Mouse (Mus musculus): ENCODE results near the gene Gm10053.
A peak's percentile ranks its signal among the peaks of the same experiment; 100 is the strongest.
"Not testable (repeated sequence)": the region's sequence is repeated elsewhere in the genome, so short reads cannot be mapped to it uniquely, and the experiment has no call there.

Gm10053 gene

DNA sequence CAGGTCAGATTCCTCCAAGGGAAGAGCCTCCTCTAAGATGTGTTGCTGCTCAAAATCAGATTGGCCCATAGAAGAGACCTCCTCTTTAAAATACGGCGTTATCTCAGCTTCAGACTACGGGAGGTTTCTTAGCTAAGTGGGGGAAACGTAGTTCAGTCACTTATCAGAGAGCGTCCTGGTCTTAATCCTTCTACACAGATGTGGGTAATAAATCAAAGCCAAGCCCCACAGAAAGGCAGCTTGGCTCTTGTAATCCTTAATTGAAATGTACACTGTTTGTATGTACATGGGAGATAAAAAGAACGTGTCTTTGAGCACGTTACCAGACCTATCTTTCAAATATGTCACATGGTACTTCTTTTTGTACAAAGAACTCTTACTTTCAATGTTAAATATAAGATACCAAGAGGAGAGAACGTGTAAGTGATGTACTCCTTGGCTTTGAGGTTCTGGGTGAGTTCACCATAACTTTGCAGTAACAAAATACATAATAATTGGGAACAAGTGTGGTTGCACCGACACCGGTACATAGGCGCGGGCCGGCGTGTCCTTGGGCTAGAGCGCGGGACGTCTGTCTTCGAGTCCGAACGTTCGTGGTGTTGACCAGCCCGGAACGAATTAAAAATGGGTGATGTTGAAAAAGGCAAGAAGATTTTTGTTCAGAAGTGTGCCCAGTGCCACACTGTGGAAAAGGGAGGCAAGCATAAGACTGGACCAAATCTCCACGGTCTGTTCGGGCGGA lies at the start of gene Gm10053:
TSS of gene Gm10053 (plus strand) at position 558 of the 742 bp plus-strand sequence.
- DNase-seq (ENCODE audit: low spot score) = not testable (repeated sequence)

DNA sequence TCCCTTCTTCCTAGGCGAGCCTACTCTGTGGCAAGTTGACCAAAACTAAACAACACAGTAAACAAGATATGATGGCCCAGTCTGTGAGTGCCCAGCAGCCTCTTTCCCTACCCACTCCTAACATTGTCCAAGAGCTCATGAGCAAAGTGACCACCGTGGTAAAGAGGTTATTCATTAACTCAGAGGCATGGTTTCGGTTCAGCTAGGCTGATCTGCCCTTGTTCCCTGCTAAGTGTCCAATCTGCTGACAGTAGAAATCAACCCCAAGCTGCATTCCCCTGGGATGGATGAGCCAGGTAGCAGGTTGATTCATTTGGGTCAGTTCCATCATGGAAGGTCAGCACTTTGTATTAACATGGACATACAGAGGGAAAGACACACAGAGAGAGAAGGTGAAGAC lies 33.4 kb upstream of the Gm10053 start:
- no peak for DNase-seq (ENCODE audit: low spot score)

DNA sequence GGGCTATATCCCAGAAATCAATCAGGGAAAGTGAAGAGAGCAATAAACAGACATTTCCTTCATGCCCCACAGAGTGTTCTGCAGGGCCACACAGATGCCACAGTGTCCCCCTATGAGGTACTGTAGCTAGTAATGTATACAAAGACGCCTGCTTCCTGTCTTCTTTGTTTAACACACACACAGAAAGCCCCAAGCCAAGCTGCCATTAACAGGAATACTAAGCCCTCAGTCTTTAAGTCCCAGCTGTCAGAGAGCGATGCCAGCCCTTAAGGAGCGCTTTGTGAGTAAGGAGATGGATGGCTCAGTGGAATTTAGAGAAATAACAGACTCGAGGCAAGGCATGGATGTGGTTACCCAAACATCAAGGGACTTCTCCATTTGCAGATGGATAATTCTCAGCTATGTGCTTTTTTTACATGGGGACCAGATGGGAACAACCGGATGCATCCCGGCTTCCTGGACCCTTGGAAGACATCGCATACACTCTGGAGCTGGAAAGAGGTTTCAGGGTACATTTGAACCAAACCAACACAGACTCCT lies 30.4 kb upstream of the Gm10053 start:
- DNase-seq (ENCODE audit: low spot score) = no peak

DNA sequence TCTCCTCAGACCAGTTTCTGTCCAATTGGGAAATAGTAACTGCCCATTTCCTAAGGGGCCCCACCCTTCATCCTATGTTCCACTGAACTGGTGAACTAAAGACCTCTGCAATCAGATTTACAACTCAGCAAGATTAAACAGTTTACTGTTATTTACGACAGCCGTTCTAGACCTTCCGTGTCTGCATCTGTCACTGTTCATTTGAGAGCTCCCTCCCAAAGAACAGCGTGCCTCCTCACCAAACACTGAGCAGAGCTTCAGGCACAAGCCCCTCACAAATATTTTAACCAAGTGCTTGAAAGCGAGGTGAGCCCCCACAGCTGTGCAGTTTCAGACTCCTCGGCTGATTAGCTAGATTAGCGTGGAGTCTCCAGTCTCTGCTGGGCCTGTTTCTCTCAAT lies 27.1 kb upstream of the Gm10053 start:
- DNase-seq (ENCODE audit: low spot score) = no peak

DNA sequence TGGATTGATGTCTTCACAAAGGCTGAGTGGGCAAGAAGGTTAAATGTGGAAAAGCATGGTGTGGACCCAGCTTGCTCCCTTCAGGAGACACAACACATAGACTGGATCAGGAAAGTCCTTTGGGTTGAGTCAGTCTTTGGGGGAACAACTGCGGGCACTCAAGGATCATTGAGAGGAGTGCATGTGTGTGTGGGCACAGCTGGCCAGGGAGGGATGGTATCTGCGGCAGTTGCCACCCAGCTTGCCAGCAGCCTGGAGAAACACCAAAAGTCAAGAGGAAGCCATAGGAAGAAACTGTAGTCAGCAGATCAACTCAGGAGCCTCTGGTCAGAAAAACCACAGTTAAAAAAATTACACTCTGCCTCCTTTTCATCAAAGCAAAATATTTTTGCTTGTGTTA lies 26.6 kb upstream of the Gm10053 start:
- no peak for DNase-seq (ENCODE audit: low spot score)

DNA sequence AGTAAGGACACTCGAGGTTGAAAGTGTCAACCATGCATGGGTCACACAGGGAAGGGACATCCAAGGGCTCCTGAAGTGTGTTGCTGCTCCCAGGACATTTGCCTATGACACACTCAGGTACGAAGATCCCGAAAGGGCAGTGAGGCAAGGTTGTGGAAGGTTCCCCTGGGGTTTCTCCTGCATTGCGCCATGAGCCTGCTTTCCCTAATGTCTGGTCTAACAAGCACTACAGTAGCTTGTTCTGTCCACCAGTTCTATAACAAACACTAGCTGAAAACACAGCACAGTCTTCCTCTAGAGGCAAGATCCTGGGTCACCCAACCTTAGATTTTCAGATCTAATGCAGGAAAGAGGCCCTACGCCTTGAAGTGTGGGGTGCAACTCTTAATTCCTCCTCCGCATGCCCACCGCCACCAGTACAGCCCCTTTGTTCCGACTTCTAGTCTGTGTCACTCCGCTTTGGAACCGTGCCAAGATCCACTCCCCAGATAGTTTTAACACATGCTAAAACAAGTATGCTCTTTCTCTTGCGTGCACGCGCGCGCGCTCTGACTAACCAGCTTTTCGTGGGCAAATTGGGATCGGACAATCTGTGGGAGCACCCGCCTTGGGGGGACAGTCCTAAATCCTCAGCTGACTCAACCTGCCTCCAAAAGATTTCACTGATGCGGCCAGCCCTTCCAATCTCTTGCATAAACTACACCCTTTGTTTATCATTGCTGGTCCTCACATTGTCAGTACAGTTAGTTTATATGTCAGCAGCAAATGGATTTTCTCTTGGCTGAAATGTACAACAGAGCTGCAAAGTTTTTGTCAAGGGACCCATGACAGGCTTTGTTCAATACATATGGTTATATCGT lies 23.8 kb upstream of the Gm10053 start:
- DNase-seq (ENCODE audit: low spot score) = no peak

DNA sequence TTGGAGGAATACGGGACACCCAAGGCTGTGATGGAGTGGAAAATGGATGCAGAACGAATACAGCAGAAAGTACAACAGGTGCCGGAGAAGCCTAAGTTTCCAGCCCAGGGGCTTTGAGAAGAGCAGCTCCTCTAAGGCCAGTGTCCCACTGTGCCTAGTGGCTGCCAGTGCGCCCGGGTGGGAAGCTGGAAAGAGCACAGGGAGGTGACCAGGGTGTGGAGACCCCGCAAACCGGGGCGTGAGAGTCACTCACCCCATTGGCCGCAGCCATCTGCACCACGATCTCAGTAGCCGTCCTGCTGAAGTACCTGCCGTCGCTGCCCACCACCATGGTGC lies 14.2 kb upstream of the Gm10053 start:
- no peak for DNase-seq (ENCODE audit: low spot score)

DNA sequence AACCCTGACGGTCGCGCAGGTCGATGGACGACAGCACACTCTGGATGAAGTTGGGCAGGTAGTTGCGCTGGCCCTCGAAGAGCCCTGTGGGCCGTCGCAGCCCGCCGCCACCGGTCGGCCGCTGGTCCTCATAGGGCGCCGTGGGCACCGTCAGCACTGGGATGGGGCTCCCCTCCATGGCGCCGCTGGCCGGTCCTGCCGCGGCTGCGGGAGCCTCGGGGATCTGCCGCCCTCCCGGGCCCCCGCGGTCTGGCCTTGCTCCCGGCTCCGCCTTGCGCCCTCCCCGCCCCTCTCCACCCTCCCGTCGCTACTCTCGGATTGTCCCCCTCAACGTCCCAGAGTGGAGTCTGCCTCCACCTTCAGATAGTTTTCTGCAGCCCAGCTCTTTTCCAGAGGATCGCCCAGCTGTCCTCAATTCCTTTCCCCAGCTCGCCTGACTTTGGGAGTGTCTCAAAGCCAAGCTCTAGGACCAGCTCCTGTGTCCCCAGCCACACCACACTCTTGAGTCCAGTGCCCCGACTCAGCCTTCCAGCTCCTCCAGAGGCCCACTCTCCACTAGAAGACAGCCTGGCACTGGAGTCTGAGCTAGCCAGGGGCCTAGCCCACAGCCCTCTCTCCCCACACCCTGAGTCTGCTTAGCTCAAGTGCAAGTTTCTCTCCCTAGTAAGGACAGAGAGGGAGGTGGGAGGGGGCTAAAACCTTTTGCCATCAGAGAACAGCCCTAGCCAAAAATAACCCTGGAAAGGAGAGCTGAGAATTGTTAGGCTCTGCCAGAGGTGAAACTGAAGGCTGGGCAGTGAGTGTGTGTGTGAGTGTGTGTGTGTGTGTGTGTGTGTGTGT lies 13.7 kb upstream of the Gm10053 start, which contains the start of gene Pgm5:
TSS of gene Pgm5 (minus strand) at position 244 of the 840 bp plus-strand sequence.
- no peak for DNase-seq (ENCODE audit: low spot score)

DNA sequence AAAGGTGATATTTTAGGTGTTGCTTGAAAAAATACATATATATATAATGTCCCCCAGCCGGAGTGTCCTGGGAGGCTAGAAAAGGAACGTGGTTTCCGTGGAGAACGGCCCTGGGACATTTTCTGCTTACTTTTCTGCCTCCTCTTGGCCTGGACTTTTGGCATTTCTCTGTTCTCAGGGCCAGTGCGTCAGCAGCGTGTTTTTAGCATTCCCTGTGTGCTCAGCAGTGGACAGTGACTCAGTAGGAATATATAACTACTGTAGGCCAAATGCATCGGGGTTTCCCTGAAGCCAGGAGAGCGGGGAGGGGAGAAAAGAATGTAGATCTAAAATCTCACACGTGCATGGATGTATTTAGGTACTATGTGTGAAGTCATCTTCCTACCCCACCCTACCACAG lies 10.1 kb upstream of the Gm10053 start:
- DNase-seq (ENCODE audit: low spot score) = no peak

DNA sequence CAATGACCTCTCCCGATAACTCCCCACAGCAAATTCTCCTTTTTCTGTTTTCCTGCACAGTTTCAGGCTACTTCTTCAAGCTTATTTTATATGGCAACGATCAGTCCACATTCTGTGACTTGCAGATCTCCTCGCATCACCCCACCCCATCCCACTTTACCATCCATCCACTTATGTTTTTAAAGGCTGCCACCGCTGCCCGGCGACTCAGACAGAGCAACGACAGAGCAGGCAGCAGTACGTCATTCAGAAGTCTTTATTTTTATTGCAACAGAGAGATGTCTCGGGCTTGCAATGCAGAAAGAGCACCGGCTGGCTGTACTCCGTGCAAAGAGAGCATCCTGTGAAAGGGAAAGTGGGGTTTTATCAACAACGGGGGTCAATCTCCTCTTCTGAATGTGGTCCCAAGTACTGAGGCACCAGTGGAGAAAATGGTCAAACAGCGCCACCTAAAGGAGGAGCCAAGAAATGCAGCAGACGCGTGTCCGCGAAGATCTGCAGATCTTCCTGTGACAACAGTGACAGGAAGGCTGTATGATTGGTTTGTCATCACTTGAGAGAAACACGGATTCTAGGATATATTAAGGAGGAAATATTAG lies 4.3 kb upstream of the Gm10053 start:
- DNase-seq (ENCODE audit: low spot score) = peak; percentile 47

DNA sequence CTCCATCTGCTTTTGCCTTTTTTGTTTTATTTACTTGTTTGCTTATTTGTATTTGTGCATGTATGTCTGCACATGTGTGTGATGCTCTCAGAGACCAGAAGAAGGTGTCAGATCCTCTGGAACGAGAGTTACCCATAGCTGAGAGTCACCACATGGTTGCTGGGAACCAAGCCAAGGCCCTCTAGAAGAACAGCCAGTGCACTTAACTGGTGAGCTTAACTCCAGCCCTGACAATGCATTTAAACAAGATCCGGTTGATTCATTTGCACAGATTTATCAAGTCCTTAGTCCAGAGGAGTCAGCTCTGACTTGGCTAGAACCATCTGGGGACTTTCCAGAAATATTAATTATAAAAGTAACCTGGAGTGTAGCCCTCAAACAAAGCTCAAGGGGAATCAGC lies 1.6 kb upstream of the Gm10053 start:
- DNase-seq (ENCODE audit: low spot score) = no peak

DNA sequence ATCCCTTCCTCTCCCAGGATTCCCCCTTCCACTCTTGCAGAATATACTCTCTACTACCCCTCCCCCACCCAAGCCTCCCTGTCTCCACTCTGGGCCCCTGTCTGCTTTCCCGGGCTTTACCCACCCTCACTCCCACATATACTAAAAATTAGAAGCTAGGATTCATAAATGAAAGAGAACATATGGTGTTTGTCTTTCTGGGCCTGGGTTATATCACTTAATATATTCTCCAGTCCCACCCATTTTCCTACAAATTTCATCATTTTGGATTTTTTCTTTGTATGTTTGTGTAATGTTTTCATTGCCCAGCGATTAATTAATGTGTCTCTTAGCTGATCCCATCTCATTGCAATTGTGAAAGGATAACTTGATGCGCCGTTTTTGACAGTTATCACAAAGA lies 5.8 kb downstream of the Gm10053 start:
- DNase-seq (ENCODE audit: low spot score) = no peak

DNA sequence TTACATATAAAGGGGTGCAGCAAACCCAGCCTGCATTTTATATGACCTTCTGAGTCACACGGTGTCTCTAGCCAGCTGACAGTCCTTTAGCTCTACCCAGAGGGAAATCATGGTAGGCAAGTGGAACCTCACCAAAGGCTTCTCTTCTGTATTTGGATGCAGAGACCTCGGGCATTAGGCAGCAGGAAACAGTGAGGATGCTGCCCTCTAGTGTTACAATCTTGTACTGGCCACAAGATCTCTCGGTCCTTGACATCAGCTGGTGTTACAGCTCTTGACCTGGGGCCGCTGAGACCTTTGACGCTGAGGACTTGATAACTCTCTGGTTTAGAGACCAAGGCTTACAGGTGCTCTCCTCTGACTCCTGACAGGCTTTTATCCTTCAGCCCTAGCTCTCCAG lies 10.0 kb downstream of the Gm10053 start:
- peak; percentile 37 for DNase-seq (ENCODE audit: low spot score)

DNA sequence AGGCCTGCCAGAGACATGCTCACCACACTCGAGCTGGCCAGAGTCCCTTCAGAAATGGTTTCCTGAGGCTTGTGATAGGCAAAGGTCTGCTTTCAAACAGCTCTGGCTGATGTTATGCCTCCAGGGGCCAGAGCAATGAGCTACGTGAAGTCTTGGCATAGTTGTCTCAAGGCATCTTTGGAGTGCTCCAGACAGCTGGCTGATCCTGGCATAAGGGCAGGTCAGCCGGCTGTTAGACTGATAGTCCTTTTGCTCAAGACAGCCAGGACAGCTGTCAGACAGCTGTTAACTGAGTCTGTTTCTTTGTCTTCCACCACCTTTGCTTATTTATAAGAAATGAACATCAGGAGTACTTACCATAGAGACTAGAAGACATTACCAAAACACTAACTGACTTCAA lies 11.4 kb downstream of the Gm10053 start:
- DNase-seq (ENCODE audit: low spot score) = no peak

DNA sequence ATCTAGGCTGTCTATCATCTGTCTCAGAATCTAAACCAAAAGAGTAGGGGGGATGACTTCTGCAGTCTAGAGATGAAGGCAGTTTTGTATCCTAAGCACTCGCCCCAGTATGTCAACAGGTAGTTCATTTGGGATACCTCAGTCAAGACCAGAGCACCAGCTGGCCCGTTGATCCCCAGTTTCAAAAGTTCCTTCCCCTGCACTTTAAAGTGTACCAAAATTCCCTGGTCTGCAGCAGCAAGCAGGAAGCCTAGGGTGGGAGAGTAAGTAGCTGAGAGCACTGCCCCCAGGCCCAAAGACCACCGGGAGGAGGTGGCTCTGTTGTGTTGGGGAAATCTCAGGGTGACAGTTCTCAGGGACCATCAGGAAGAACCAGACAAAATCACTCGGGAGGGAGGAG lies 21.1 kb downstream of the Gm10053 start:
- DNase-seq (ENCODE audit: low spot score) = no peak

DNA sequence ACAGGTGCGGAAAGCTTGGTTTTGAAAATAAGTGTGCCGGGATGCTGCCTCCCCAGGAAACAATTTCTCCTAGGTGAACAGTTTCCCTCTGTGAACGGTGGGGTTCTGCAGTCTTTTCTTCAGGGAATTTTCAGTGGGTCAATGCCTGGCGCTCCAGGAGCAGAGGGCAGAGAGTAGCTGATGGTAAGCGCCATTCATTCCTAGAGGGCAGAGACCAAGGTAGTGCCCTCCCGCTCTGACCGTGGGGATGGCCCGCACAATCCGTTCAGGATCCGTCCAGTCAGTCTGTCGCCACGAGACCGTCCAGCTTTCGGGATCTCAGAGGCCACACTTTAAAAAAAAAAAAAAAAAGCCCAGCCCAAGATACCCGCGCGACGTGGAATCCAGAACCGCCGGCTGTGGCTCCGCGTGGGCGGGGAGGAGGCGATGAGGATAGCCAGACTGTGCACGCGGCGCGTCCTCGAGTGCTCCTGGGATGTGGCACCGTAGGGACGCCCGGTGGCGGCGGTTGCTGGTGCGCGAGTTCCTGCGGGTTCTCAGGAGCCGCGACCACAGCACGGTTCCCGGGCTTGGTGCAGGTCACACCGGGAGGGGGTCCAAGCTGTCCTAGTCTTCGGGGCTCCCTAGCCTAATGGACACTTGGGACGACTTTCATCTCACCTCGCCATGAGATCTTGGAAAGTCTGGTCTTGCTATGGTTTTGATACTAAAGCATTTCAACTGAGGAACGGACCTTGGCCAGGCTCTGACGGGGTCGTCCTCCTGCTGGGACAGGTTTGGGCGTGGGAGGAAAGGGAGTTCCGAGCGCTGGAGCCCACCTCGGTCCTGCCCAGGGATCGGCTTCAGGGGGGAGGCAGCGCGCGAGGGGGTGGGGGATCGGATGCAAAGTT lies 21.8 kb downstream of the Gm10053 start:
- DNase-seq (ENCODE audit: low spot score) = no peak

DNA sequence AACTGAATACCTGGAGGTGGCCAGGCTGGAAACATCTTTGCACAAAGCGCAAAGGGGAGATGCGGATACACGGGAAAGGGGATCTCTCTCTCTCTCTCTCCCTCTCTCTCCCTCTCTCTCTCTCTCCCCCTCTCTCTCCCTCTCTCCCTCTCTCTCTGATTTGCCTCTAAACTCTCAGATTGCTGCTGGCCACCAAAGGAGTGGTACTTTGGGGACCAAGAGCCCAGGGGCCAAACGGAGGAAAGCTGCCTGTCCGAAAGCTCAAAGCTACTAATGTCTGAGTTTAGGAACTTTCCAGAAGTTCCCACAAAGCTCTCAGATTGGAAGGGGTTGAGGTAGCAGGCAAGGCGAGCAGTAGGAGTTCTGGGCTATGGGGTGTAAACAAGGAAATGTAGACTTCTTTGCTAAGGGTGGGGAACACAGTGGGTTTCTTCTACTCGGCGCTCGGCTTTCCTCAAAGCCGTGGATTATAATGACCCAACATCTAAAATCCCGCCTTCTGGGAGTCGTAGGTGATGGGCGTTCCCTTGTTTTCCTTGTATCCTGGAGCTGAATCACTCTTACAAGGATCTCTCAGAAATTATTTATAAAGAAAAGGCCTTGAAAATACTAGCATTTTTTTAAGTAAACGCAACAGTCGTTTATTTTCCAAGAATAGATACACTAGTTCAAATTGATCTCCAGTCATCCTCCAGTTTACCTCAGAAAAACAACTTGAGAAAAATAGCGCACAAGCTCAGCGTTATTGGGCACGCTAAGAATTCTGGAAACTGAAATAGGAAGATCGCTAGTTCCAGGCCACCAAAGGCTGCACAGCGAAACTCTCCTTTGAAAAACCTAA lies 22.6 kb downstream of the Gm10053 start:
- DNase-seq (ENCODE audit: low spot score) = no peak

DNA sequence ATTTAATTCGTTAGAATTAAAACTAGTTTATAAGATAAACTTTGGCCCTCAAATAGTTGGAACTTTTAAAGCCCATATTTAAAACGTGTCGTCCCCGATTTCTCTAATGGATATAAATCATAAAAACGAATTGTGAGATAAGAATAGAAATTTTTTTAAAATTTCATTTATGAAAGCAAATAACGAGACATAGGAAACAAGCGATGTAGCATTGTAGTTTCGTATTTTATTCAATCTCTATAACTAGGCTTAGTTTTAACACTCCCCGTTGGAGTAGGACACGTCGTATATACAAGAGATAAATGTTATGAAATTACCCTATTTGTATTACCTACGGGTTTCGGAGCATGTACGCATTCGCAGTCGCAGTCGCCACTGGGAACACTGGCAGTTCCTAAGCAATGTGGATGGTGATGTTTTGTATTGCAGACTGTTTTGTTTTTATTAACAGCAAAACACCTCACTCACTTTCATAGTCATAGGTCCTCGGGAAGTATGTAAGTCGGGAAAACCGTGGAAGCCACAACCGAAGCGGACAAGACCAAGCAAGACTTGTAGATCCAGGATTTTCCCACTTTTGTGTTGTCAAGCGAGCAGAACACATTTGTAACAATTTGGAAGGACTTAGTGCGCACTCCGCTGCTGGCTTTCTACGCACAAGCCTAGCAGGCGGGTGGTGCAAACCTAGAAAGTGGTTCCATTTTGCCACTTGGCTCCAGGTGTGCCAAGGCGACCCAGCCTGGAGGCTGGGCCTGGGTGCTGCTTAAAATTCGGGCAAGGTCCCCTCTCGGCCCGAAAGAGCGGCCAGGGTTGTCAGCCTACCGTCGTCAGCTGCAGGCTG lies 23.5 kb downstream of the Gm10053 start:
- DNase-seq (ENCODE audit: low spot score) = no peak

All from left cerebral cortex, adult 11 months (tissue).